Mouse (Mus musculus): ENCODE measurements around the gene Tmcc1. TPM values are rescaled to one million over a fixed set of nuclear protein-coding genes. Genes with fewer than 3 reads are reported as not detected.

Tmcc1 gene
- polyA plus RNA-seq, 1 experiment from 2014 or later = 33.2 TPM

GRCm38 (mm10) chr6:116036555-116036954 is 156.7 kb downstream of the Tmcc1 start:
- H3K4me2 ChIP-seq = no peak overlapping the region
- no peak overlapping the region for H3K9ac ChIP-seq
- H3K4me1 ChIP-seq = no peaks in the 10 kb centered on the region
- H3K4me3 ChIP-seq (replicated peaks) = no peak overlapping the region
- H3K27ac ChIP-seq = no peak overlapping the region
- H3K27me3 ChIP-seq = no peaks in the 10 kb centered on the region
- no peaks in the 10 kb centered on the region for H3K9me3 ChIP-seq
- no peak for ATAC-seq (ENCODE audit: low FRiP score)
- 92% methylated on average over 2 of the region's 2 CpGs for WGBS
- 0 out of 2 replicates have a peak, but pooled peaks cover 4% of the 10 kb centered on the region for H3K36me3 ChIP-seq (replicated peaks)

- no peaks in the 10 kb centered on the region for H3K27me3 ChIP-seq
- H3K4me3 ChIP-seq (replicated peaks) = no peak overlapping the region
- WGBS = 86% methylated on average over 5 of the region's 5 CpGs
- H3K36me3 ChIP-seq (replicated peaks) = 0 out of 2 replicates have a peak, but pooled peaks cover 4% of the 10 kb centered on the region
- H3K9me3 ChIP-seq = no peaks in the 10 kb centered on the region
- H3K4me2 ChIP-seq = no peak overlapping the region
- no peak overlapping the region for H3K27ac ChIP-seq
- H3K9ac ChIP-seq = no peak overlapping the region
- no peak for ATAC-seq (ENCODE audit: low FRiP score)
- no peaks in the 10 kb centered on the region for H3K4me1 ChIP-seq
These were observed 162.2 kb downstream of the Tmcc1 start for GRCm38 (mm10) chr6:116031052-116031451.

DNA sequence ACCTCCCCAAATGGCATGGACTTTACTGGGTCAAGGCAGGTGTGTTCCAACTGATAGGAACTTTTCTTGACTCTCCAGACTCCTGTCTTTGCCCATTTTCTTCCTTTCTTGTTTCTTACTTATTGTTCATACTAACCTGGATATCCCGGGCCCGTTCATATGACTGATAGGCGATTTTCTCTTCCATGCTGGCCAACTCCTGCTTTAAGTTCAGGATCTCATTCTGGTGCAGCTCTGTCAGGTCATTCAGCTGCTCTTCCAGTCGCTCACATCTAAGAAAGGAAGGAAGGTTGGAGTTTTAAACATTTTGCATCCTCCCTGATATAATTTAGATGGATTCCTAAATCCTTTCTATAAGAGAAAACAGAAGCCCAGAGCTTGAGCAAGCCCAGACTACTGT is 168.6 kb downstream of the Tmcc1 start:
- Histone ChIP-seq H3K27me3 (no peaks in the 10 kb centered on the region), H3K27ac (no peak overlapping the region), H3K4me2 (no peak overlapping the region), H3K4me3 (replicated peaks) (no peak overlapping the region), H3K9ac (no peak overlapping the region), H3K9me3 (peaks cover 9% of the 10 kb centered on the region), H3K4me1 (no peaks in the 10 kb centered on the region), H3K36me3 (replicated peaks) (peaks cover 33% of the 10 kb centered on the region)
- ATAC-seq (ENCODE audit: low FRiP score) = no peak
- WGBS = 89% methylated on average over 4 of the region's 4 CpGs

GRCm38 (mm10) chr6:116021961-116022485 is 171.3 kb downstream of the Tmcc1 start:
- H3K4me1 ChIP-seq = no peaks in the 10 kb centered on the region
- no peak overlapping the region for H3K9ac ChIP-seq
- H3K27ac ChIP-seq = no peak overlapping the region
- 88% methylated on average over 9 of the region's 9 CpGs for WGBS
- ATAC-seq (ENCODE audit: low FRiP score) = no peak
- H3K27me3 ChIP-seq = no peaks in the 10 kb centered on the region
- peaks cover 36% of the 10 kb centered on the region for H3K36me3 ChIP-seq (replicated peaks)
- no peak overlapping the region for H3K4me2 ChIP-seq
- peaks cover 9% of the 10 kb centered on the region for H3K9me3 ChIP-seq
- no peak overlapping the region for H3K4me3 ChIP-seq (replicated peaks)

- 94% methylated on average over 3 of the region's 3 CpGs for WGBS
- peaks cover 13% of the 10 kb centered on the region; the same call in 1 of the 2 replicates for H3K36me3 ChIP-seq (replicated peaks)
- H3K4me1 ChIP-seq = 0 out of 2 replicates have a peak, but pooled peaks cover 3% of the 10 kb centered on the region
- no peak overlapping the region for H3K4me3 ChIP-seq (replicated peaks)
- no peak for ATAC-seq (ENCODE audit: low FRiP score)
- H3K27ac ChIP-seq = no peak overlapping the region
- H3K4me2 ChIP-seq = no peak overlapping the region
- no peaks in the 10 kb centered on the region for H3K27me3 ChIP-seq
- no peaks in the 10 kb centered on the region for H3K9me3 ChIP-seq
- H3K9ac ChIP-seq = no peak overlapping the region
These were observed 177.4 kb downstream of the Tmcc1 start for GRCm38 (mm10) chr6:116015902-116016301.

GRCm38 (mm10) chr6:116014111-116014510 is 179.2 kb downstream of the Tmcc1 start:
- no peak overlapping the region for H3K27ac ChIP-seq
- H3K4me3 ChIP-seq (replicated peaks) = no peak overlapping the region
- WGBS = 86% methylated on average over 6 of the region's 6 CpGs
- H3K4me1 ChIP-seq = 0 out of 2 replicates have a peak, but pooled peaks cover 3% of the 10 kb centered on the region
- no peaks in the 10 kb centered on the region for H3K9me3 ChIP-seq
- no peaks in the 10 kb centered on the region for H3K27me3 ChIP-seq
- ATAC-seq (ENCODE audit: low FRiP score) = no peak
- H3K9ac ChIP-seq = no peak overlapping the region
- no peak overlapping the region for H3K4me2 ChIP-seq
- H3K36me3 ChIP-seq (replicated peaks) = no peaks in the 10 kb centered on the region

GRCm38 (mm10) chr6:116013687-116014086 is 179.6 kb downstream of the Tmcc1 start:
- Histone ChIP-seq H3K4me3 (replicated peaks) (no peak overlapping the region), H3K4me2 (no peak overlapping the region), H3K9ac (no peak overlapping the region), H3K4me1 (0 out of 2 replicates have a peak, but pooled peaks cover 3% of the 10 kb centered on the region), H3K9me3 (no peaks in the 10 kb centered on the region), H3K36me3 (replicated peaks) (no peaks in the 10 kb centered on the region), H3K27ac (no peak overlapping the region), H3K27me3 (no peaks in the 10 kb centered on the region)
- 69% methylated on average over 3 of the region's 3 CpGs for WGBS
- ATAC-seq (ENCODE audit: low FRiP score) = no peak

- Histone ChIP-seq H3K27me3 (peaks cover 4% of the 10 kb centered on the region; the same call in 1 of the 2 replicates), H3K4me3 (replicated peaks) (no peak overlapping the region), H3K9me3 (no peaks in the 10 kb centered on the region), H3K4me2 (no peak overlapping the region), H3K27ac (no peak overlapping the region), H3K9ac (no peak overlapping the region), H3K36me3 (replicated peaks) (no peaks in the 10 kb centered on the region), H3K4me1 (0 out of 2 replicates have a peak, but pooled peaks cover 3% of the 10 kb centered on the region)
- WGBS = 5% methylated on average over 6 of the region's 6 CpGs
- peak; percentile 22; the same call in 1 of the 2 replicates for ATAC-seq (ENCODE audit: low FRiP score)
These were observed 182.7 kb downstream of the Tmcc1 start for GRCm38 (mm10) chr6:116010541-116010940.

- Histone ChIP-seq H3K9me3 (no peaks in the 10 kb centered on the region), H3K9ac (no peak overlapping the region), H3K4me3 (replicated peaks) (no peak overlapping the region), H3K27ac (no peak overlapping the region), H3K4me1 (0 out of 2 replicates have a peak, but pooled peaks cover 3% of the 10 kb centered on the region), H3K36me3 (replicated peaks) (no peaks in the 10 kb centered on the region), H3K27me3 (peaks cover 4% of the 10 kb centered on the region; the same call in 1 of the 2 replicates), H3K4me2 (no peak overlapping the region)
- no peak for ATAC-seq (ENCODE audit: low FRiP score)
- 52% methylated on average over 12 of the region's 12 CpGs for WGBS
These were observed 183.9 kb downstream of the Tmcc1 start for GRCm38 (mm10) chr6:116009426-116009825.

- peak; percentile 42 for ATAC-seq (ENCODE audit: low FRiP score)
- no peak overlapping the region for H3K27ac ChIP-seq
These were observed 185.6 kb downstream of the Tmcc1 start for GRCm38 (mm10) chr6:116007561-116008173.

GRCm38 (mm10) chr6:116006731-116007130 is 186.6 kb downstream of the Tmcc1 start:
- Histone ChIP-seq H3K4me2 (no peak overlapping the region), H3K9ac (no peak overlapping the region), H3K9me3 (no peaks in the 10 kb centered on the region), H3K4me1 (no peaks in the 10 kb centered on the region), H3K27me3 (peaks cover 4% of the 10 kb centered on the region; the same call in 1 of the 2 replicates), H3K27ac (no peak overlapping the region), H3K36me3 (replicated peaks) (no peaks in the 10 kb centered on the region), H3K4me3 (replicated peaks) (no peak overlapping the region)
- no peak for ATAC-seq (ENCODE audit: low FRiP score)
- 42% methylated on average over 9 of the region's 9 CpGs for WGBS

More at GRCm38 (mm10) chr6:116007561-116008173, 185.6 kb downstream of the Tmcc1 start:
- Histone ChIP-seq H3K4me1 (0 out of 2 replicates have a peak, but pooled peaks cover 3% of the 10 kb centered on the region), H3K4me3 (replicated peaks) (no peak overlapping the region), H3K4me2 (no peak overlapping the region), H3K9me3 (no peaks in the 10 kb centered on the region), H3K36me3 (replicated peaks) (no peaks in the 10 kb centered on the region), H3K9ac (no peak overlapping the region), H3K27me3 (peaks cover 4% of the 10 kb centered on the region; the same call in 1 of the 2 replicates)
- WGBS = 16% methylated on average over 8 of the region's 9 CpGs

GRCm38 (mm10) chr6:116005959-116006288 is 187.4 kb downstream of the Tmcc1 start:
- Histone ChIP-seq H3K4me1 (no peaks in the 10 kb centered on the region), H3K9ac (no peak overlapping the region), H3K36me3 (replicated peaks) (no peaks in the 10 kb centered on the region), H3K27me3 (peaks cover 4% of the 10 kb centered on the region; the same call in 1 of the 2 replicates), H3K9me3 (no peaks in the 10 kb centered on the region), H3K27ac (no peak overlapping the region), H3K4me2 (no peak overlapping the region), H3K4me3 (replicated peaks) (no peak overlapping the region)
- ATAC-seq (ENCODE audit: low FRiP score) = no peak
- WGBS = 78% methylated on average over 4 of the region's 4 CpGs
